Mouse (Mus musculus) embryonic fibroblast, embryonic 13.5 days (primary cell): Measurements from ENCODE around the gene Sirt1. TPM values are rescaled to one million over a fixed set of nuclear protein-coding genes. Genes with fewer than 3 reads are reported as not detected.
"Not testable (repeated sequence)": the region's sequence is repeated elsewhere in the genome, so short reads cannot be mapped to it uniquely, and the experiment has no call there.

Experiments used
- H3K27ac ChIP-seq: 2 replicates; pipeline ENCODE4 v1.5.1; 2012; ENCODE audit warnings: low read length, control low read depth, inconsistent platforms; ENCODE audit not compliant: insufficient read depth
- H3K4me1 ChIP-seq: 2 replicates; pipeline ENCODE4 v1.6.1; 2011; ENCODE audit warnings: low read length; ENCODE audit not compliant: control insufficient read depth, insufficient read depth
- H3K4me3 ChIP-seq: 2 replicates; pipeline ENCODE4 v1.5.1; 2011; ENCODE audit warnings: mild to moderate bottlenecking, control low read depth, low read length; ENCODE audit not compliant: insufficient read depth
- CTCF ChIP-seq: IDR thresholded peaks from 2 replicates; pipeline ENCODE4 v1.5.1; 2011; ENCODE audit warnings: mild to moderate bottlenecking, control low read depth, low read length, moderate library complexity, borderline replicate concordance; ENCODE audit not compliant: insufficient read depth
- POLR2A ChIP-seq: IDR thresholded peaks from 2 replicates; pipeline ENCODE4 v1.6.1; 2011; ENCODE audit warnings: low read depth, mild to moderate bottlenecking, control low read depth, low read length, moderate library complexity
- polyA plus RNA-seq: library from polyadenylated mRNA; stranded (reverse); fragments of >200 nt; gene quantifications from 2 replicates; pipeline ENCODE4 v1.2.4, GENCODE M21; 2011; ENCODE audit warnings: low read depth; ENCODE audit not compliant: missing spikeins, insufficient read length

Gene Sirt1
- polyA plus RNA-seq, 1 experiment = 14.4 TPM

DNA sequence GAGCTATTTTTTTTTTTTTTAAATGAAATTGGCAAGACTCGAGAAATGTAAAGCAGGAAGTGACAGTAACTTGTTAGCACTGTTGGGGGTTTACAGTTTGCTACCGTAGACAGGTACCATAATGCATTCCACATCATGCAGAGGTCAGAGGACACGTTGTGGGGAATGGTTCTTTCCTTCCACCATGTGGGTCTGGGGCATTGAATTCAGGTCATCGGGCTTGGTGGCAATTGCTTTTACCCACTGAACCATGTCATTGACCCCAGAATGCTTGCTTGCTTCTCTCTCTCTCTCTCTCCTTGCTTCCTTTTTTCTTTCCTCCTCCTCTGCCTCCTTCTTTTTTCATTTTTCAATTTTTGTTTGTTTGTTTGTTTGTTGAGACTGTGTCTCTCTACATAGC lies 7.4 kb upstream of the Sirt1 start:
- Histone ChIP-seq H3K4me3 (no peak overlapping the region), H3K4me1 (no peaks in the 10 kb centered on the region), H3K27ac (no peak overlapping the region)
- TF ChIP-seq POLR2A = no peak
- no peak for TF ChIP-seq CTCF

DNA sequence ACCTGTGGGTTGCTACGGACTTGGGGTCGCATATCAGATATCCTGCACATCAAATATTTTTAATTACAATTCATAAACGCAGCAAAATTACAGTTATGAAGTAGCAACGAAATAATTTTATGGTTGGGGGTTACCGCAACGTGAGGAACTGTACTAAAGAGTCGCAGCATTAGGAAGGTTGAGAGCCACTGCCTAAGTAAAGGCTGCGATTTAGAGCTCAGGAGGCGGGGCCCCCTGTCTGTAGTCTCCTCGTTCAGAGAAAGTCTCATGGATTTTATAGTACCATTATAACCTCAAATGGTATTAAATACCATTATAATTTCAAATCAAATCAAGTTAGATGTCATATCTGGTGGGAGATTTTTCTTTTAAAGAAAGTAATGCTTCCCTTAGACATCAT lies 5.5 kb upstream of the Sirt1 start:
- Histone ChIP-seq H3K4me1 (no peaks in the 10 kb centered on the region), H3K4me3 (peak overlapping the region; percentile 41), H3K27ac (no peak overlapping the region)
- TF ChIP-seq CTCF (no peak), POLR2A (no peak)

DNA sequence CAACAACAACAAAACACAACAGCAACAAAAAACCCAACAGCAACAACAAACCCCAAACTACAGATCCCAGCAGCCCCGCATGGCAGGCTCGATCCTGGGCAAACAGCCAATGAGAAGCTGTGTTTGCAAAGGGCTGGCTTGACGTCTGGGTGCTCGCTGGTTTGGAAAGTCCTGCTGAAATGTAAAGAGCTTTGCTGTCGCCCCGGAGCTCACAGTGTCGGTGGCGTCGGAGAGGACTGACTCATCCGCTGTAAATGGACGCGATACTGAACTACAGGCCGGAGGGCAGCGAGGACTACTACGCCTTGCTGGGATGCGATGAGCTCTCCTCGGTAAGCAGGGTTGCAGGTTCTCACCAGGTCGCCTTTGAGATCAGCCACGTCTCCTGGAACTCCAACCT lies 4.9 kb upstream of the Sirt1 start:
- peak overlapping the region; percentile 41 for H3K4me3 ChIP-seq
- H3K27ac ChIP-seq = no peak overlapping the region
- no peaks in the 10 kb centered on the region; the same call in 1 of the 2 replicates for H3K4me1 ChIP-seq
- TF ChIP-seq CTCF (no peak), POLR2A (peak; percentile 72)

DNA sequence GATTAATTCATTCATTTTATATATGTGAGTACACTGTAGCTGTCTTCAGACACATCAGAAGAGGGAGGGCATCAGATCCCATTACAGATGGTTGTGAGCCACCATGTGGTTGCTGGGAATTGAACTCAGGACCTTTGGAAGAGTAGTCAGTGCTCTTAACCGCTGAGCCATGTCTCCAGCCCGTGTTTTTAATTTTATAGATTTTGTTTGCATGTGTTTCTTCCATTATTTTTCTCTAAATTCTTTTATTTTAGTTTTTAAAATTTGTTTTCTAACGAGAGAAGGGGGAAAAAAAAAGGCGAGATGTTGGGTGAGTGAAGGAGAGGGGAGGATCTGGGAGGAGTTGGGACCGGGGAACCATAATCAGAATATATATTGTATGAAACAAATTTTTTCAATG lies 4.4 kb upstream of the Sirt1 start:
- H3K27ac ChIP-seq, H3K4me1 ChIP-seq: not testable (repeated sequence)
- 0 out of 2 replicates have a peak overlapping the region, but pooled peaks have one; percentile 41 for H3K4me3 ChIP-seq

DNA sequence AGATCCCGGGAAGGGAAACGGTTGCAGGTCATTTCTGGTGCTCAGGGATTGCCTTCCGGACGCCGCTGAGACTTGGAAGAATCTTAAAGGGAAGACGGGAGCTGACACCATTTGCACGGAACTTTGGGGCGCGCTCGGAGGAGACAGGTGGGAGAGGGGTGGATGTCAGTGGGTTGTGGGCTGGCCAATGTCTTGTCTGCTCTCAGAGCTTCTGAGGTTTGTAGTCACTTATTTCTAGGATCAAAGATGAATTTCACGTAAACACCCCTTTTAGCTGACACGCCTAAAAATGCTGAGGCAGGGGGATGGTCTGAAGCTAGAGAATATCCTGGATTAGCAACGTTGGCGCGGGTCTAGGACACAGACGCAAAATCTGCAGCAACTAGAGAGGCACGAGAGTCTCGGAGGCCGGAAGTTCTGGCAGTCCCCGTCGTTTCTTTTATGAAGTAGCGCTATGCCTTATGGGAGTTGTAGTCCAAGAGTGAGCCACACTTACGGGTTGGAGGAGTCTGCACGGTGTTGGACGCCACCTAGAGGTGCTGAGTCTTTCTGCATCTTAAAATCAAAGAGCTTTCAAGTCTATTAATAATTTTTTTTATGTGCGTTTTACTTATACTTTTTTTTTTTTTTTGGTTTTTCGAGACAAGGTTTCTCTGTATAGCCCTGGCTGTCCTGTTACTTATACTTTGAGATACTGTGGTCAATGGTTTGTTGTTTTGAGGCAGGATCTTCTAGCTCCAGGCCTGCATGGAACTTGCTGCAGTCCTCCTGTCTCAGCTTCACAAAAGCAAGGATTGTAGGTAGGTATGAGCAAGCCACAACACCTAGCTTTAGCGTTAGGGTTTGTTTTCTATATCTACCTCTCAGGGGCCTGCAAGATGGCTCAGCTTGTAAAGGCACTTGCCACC lies 1.1 kb upstream of the Sirt1 start, which contains the start of gene Dnajc12:
Gene Dnajc12 (plus strand): TSS at position 72 of the 908 bp plus-strand sequence.
- H3K4me1 ChIP-seq = no peaks in the 10 kb centered on the region; the same call in 1 of the 2 replicates
- TF ChIP-seq CTCF (peak; percentile 81; the same call in 1 of the 2 replicates), POLR2A (peak; percentile 89)
- peak within 1 kb of the TSS; percentile 51 for H3K4me3 ChIP-seq
- H3K27ac ChIP-seq = 0 out of 2 replicates have a peak within 1 kb of the TSS, but pooled peaks have one; percentile 0

DNA sequence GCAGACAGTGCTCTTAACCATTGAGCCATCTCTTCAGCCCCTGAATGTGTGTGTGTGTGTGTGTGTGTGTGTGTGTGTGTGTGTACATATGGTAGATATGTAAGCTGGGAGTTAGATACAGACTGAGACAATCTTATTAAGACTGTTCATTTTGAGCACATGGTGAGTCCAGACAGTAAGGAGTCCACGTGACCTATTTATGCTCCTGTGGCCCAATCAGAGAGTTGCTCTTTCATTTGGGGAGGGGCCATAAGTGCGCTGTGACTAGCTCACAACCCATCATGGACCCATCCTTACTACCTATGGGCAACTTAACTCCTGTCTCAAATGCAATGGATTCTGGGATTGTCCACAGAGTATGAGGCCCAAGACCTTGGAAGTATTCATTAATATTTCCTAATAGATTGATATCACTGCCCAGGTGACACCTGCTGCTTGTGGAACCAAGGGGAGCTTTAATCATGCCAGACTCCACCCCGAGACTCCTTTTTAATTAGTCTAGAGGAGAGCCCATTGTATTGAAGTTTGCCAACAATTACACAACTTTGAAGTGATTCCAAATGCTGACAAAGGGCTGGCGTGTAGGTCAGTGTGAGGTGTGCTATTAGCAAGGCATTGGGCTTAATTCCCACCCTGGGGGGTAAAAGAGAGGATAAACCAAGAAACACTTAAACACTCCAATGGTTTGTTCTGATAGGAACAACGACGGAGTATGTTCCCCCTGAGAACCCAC lies 2.4 kb downstream of the Sirt1 start:
- Histone ChIP-seq H3K4me1 (no peaks in the 10 kb centered on the region; the same call in 1 of the 2 replicates), H3K27ac (no peak overlapping the region), H3K4me3 (no peak overlapping the region)
- no peak for TF ChIP-seq CTCF
- TF ChIP-seq POLR2A = no peak

DNA sequence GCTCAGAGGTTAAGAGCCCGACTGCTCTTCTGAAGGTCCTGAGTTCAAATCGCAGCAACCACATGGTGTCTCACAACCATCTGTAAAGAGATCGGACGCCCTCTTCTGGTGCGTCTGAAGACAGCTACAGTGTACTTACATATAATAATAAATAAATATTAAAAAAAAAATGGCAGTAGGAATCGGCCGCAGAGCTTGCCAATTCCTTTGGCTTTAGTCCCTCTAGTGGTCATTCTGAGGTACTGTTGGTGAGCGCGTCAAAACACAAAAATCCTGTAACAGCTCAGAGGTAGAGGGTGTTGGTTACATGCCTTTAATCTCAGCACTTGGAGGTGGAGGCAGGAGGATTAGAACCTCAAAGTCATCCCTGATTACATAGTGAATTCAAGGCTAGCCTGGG lies 4.0 kb downstream of the Sirt1 start:
- no peak overlapping the region for H3K27ac ChIP-seq
- TF ChIP-seq CTCF (no peak), POLR2A (no peak)
- H3K4me3 ChIP-seq = no peak overlapping the region
- H3K4me1 ChIP-seq = no peaks in the 10 kb centered on the region; the same call in 1 of the 2 replicates

DNA sequence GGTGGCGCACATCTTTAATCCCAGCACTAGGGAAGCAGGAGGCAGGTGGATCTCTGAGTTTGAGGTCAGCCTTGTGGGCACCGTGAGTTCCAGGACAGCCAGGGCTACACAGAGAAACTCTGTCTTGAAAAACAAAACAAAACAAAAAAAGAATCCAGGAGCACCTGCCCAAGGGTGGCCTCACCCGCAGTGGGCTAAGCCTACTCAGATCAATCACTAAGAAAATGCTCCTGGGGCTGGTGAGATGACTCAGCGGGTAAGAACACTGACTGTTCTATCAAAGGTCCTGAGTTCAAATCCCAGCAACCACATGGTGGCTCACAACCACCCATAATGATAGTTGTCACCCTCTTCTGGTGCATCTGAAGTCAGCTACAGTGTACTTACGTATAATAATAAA lies 5.2 kb downstream of the Sirt1 start:
- H3K4me3 ChIP-seq = no peak overlapping the region
- no peaks in the 10 kb centered on the region for H3K4me1 ChIP-seq
- TF ChIP-seq POLR2A = no peak
- no peak for TF ChIP-seq CTCF
- H3K27ac ChIP-seq = no peak overlapping the region

DNA sequence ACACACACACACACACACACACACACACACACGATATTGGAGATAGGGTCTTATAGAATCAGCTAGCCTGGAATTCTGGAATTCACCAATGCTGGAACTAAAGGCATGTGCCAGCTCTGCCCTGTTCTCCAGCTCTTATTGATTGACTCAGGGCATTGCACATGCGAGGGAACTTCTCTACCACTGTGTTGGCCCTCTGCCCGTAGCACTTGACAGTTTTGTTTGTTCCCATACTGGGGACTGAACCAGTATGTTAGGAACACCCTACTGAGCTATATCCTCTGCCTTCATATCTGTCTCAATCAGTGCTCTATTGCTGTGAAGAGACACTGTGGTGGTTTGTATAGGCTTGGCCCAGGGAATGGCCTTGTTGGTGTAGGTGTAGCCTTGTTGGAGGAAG lies 13.5 kb downstream of the Sirt1 start:
- TF ChIP-seq POLR2A = no peak
- TF ChIP-seq CTCF = no peak
- Histone ChIP-seq H3K4me1 (no peaks in the 10 kb centered on the region), H3K27ac (no peak overlapping the region), H3K4me3 (no peak overlapping the region)

DNA sequence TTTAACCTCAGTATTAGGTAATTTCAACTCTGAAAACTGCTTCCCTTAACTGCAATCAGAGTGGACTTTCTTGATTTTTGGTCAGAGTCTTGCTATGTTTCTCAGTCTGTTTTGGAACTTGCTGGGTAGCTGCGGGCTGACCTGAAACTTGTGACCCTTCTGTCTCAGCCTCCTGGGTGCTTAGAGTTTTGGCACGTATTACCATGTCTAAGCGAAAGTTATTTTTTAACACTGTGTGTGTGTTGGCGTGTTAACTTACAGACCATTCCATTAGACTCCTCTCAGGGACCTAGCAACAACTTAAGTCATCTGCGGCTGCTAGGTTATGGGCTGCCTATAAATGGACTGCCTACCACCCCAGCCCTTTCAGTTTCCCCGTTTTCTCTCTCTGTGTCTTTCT lies 14.1 kb downstream of the Sirt1 start:
- H3K27ac ChIP-seq = no peak overlapping the region
- no peak overlapping the region for H3K4me3 ChIP-seq
- TF ChIP-seq CTCF (no peak), POLR2A (no peak)
- no peaks in the 10 kb centered on the region for H3K4me1 ChIP-seq
